Mouse (Mus musculus) kidney, adult 18-20 months (tissue): Measurements from ENCODE around the gene Sult2a6.

ENCODE experiments used
- DNase-seq: peaks from one replicate; pipeline ENCODE4 v3.0.0; 2021

The Sult2a6 gene

GRCm38 (mm10) chr7:14254770-14255169, at the start of gene Sult2a6:
Gene Sult2a6, minus strand, starts transcription at chr7:14254870.
- no peak for DNase-seq

- DNase-seq = no peak
Measured at GRCm38 (mm10) chr7:14215231-14215630, 39.4 kb downstream of the Sult2a6 start.

- no peak for DNase-seq
Measured at GRCm38 (mm10) chr7:14203417-14203816, 51.3 kb downstream of the Sult2a6 start.

- no peak for DNase-seq
Measured at GRCm38 (mm10) chr7:14202487-14202886, 52.2 kb downstream of the Sult2a6 start.
